Mouse (Mus musculus) retina, adult 2 months (tissue): Measurements from ENCODE around the gene Ppp1r9a.

Source experiments
- DNase-seq: peaks from one replicate; pipeline ENCODE4 v3.0.0-alpha.2; 2012; ENCODE audit warnings: low read depth, low spot score

The Ppp1r9a gene

GRCm38 (mm10) chr6:5156541-5157425 is 254.1 kb downstream of the Ppp1r9a start:
- no peak for DNase-seq

GRCm38 (mm10) chr6:5159385-5159791 is 256.7 kb downstream of the Ppp1r9a start:
- DNase-seq = no peak

DNA sequence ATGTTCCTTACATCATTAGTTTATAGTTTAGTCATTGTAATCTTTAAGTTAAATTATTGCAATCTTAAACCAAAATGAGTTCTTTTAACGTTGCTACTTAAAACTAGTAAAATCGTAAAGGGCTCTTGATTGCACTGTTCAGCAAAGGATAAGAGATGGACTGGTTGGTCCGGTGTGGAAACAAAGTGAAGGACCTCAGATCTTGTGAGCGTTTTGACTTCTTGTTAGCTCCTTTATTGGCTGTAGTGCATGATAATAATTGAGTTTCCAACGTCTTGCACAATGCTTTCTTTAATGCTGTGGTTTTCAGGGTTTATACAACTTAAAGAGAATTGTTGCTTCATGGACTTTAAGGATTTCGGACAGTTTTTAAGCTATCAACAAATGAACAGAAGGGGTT is 259.3 kb downstream of the Ppp1r9a start:
- no peak for DNase-seq

DNA sequence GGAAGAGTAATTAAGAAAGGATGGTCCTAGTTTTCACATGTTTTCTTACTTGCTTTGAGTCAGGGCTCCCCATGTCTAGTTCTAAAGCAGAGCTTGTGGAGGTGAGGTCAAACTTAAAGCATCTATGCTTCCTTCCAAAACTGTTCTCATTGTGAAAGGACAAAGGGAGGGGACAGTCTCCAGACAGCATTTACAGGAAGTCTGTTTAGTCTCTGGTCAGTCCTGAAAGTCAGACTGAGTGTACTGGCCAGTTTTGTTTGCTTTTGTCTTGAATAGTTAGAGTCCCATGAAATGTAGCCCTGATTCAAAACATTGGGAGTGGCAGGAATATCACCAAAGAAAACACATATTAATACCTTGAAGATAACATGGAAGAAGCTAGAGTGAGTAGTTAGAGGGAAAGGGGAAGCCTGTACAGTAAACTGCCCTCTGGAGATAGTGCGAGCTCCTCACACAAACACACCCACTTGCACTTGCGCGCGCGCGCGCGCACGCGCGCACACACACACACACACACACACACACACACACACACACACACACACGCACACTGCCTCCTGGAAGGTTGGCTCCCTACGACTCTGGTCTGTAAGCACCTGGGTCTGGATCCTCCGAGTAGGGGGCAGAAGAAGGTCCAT is 260.9 kb downstream of the Ppp1r9a start:
- DNase-seq = no peak

GRCm38 (mm10) chr6:5164855-5165254 is 262.1 kb downstream of the Ppp1r9a start:
- no peak for DNase-seq

- no peak for DNase-seq
Observed at GRCm38 (mm10) chr6:5167051-5167677, 264.4 kb downstream of the Ppp1r9a start.

DNA sequence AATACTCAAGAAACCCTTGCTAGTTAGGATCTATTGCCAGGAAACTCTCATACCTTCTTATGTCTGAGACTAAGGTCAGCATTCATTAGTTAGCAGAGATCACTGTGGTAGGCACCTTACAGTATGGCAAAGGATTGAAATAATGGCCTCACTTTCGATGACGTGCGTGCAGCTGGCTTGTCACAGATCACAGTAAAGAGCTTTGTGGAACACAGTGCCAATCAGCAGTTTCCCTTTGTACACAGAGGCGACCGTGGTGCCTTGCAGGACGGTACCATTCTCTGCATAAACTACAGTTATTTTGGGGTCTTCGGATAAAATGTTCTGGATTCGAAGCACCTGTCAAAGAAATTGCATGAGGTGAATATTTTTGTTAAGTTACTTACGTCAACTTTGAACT is 265.4 kb downstream of the Ppp1r9a start:
- DNase-seq = no peak

- no peak for DNase-seq
Observed at GRCm38 (mm10) chr6:5171418-5171817, 268.7 kb downstream of the Ppp1r9a start.

GRCm38 (mm10) chr6:5172571-5172970 is 269.9 kb downstream of the Ppp1r9a start:
- DNase-seq = no peak

DNA sequence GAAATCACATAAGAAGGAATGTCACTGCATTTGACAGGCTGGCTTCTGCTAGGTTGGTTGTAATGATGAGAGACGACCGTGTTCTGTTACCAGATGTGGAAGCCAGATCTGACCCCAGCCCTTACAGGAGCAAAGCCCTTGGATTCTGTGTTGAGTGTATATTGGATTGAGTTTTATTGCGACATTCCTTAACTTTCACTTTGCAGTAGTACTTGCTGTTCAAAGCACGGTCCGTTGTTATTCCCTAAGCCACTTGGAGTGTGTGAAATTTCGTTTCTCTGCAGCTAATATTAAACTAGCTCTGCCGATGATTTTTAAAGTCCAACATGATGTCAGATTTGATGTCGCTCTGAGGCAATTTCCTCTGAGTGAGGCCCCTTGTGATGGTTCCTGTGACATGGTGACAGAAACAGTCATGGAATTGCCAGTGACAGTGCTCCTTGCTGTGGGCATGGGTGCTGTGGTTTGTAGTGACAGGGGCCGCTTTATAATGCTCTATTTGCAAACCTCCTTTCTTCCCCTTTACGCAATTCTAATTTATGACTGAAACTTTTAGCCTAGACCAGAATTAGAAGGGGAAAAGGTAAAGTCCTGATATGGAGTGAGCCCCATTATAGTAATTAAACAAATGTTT is 271.6 kb downstream of the Ppp1r9a start:
- DNase-seq = no peak

- DNase-seq = no peak
Observed at GRCm38 (mm10) chr6:5177967-5178891, 275.5 kb downstream of the Ppp1r9a start.

GRCm38 (mm10) chr6:5179189-5179588 is 276.5 kb downstream of the Ppp1r9a start:
- no peak for DNase-seq

DNA sequence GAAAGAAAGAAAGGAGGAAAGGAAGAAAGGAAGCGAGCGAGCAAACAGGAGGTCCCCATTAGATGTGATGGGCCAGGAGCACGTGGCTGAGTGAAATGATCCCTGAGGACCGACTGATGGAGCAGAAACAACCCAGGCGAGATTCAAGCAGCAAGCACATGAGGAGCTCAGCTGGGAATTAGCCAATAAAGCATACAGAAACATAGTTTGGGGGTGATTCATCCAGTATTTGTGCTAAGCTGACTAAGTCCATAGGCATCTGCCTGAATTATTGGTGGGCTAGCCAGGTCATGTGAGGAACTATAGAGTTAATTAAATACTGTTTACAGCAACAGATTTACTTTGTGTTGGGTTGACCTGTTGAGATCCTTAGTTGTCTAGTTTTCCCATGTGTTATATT is 277.9 kb downstream of the Ppp1r9a start:
- no peak for DNase-seq

DNA sequence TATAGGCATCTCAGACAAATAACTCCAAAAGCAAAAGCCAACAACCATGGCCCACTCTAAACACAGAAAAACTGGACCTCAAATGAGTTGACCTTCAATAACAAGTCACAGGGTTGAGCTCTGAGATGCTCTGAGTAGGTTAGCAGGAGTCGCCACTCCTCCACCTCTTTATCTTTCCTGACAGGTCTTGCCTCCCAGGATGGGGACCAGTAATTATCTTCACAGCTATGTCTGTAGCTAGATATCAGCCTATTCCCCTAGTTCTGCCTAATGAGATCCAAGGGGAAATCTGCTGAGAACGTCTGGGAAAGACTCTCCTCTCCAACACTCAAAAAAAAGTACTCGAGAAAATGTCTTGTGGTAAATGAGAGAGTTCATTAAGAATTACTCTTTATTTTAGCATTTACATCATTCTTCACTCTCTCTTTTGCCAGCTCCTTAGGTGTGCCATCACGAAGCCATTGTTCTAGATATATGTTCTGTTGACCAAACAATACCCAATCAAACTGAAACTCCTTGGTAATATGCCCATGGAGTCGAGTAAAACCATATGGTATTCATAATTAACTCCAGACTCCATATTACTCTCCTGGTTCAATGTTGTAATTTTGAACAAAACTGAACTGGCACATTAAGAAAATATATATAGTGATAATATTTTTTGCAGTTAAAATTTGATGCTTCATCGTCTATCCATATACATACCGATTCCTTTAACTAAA is 283.7 kb downstream of the Ppp1r9a start:
- no peak for DNase-seq

GRCm38 (mm10) chr6:5187586-5187985 is 284.9 kb downstream of the Ppp1r9a start:
- no peak for DNase-seq

- no peak for DNase-seq
Observed at GRCm38 (mm10) chr6:5188036-5188435, 285.3 kb downstream of the Ppp1r9a start.

DNA sequence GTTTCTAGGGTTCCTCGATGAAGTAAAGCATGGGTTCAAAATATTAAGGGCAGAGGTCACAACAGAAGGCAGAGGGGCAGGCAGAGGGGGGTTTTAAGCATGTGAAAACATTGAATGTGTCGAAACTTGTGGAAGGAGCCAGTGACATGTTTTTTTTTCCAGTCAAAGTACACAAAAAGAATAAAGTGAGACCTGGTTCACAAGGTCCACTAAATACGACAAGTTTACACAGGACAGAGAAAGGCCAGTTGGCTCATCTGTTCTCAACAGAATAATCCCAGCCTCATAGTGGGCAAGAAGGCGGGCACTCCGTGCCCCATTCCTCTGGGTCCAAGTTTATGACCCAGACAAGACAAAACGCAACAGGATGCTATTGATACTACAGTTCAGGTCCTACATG is 286.2 kb downstream of the Ppp1r9a start:
- no peak for DNase-seq

GRCm38 (mm10) chr6:5189507-5189906 is 286.8 kb downstream of the Ppp1r9a start:
- no peak for DNase-seq

DNA sequence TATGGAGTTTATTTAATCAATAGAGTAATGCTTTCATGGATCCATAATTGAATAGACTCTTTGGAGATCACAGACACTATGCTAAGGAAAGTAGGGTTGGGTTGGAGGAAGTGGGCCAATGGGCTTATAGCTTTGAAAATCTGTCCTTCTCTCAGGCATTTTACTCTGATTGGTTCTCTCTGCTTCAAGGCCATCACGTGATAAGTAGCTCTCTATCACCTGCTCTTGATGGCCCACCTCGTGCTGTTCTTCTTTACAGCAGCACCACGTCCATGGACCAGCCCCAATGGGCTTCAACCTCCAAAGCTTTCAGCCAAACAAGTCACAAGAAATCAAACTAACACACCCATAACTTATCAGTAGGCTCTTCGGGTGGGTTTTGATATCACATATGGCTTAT is 288.0 kb downstream of the Ppp1r9a start:
- no peak for DNase-seq

- no peak for DNase-seq
Observed at GRCm38 (mm10) chr6:5193693-5194092, 291.0 kb downstream of the Ppp1r9a start, which contains the start of gene Pon1. Pon1 (minus strand) TSS chr6:5193946.
